Mouse (Mus musculus) mammary gland, adult 2 months (tissue): Measurements from ENCODE around the gene Sfxn3. TPM values are rescaled to one million over a fixed set of nuclear protein-coding genes. Genes with fewer than 3 reads are reported as not detected.

ENCODE experiments used
- polyA plus RNA-seq: library from polyadenylated mRNA; depleted of rRNA; stranded (reverse); fragments of >200 nt; gene quantifications from 2 replicates; pipeline ENCODE4 v1.2.3, GENCODE M21; 2012; ENCODE audit warnings: low replicate concordance; rRNA removed

Sfxn3 gene
- 41.9 and 58.2 TPM in 2 replicates for polyA plus RNA-seq

GRCm38 (mm10) chr19:45047417-45047934 lies at the start of gene Sfxn3:
Sfxn3 (plus strand) TSS chr19:45047503.

DNA sequence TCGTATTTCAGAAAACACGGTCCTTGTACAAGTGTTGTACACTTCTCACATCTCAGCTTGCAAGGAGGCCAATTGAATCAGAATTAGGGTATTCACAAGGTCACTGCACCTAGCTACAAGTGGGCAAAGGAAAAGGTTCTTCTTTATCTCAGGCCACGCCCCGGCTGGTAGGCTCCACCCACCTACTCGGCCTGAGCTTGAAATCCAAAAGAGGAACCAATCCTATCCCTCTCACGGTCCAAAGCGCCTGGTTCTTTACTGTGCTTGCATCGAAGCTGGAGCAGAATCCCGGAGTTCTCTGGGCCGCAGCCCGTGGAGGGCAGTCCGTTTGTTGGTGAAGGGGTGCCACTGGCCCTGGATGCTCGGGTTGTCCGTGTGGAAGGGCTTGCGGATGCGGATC lies 41.9 kb upstream of the Sfxn3 start, which contains the start of gene Twnk:
TSS of gene Twnk (plus strand) at position 220 of the 400 bp plus-strand sequence.

DNA sequence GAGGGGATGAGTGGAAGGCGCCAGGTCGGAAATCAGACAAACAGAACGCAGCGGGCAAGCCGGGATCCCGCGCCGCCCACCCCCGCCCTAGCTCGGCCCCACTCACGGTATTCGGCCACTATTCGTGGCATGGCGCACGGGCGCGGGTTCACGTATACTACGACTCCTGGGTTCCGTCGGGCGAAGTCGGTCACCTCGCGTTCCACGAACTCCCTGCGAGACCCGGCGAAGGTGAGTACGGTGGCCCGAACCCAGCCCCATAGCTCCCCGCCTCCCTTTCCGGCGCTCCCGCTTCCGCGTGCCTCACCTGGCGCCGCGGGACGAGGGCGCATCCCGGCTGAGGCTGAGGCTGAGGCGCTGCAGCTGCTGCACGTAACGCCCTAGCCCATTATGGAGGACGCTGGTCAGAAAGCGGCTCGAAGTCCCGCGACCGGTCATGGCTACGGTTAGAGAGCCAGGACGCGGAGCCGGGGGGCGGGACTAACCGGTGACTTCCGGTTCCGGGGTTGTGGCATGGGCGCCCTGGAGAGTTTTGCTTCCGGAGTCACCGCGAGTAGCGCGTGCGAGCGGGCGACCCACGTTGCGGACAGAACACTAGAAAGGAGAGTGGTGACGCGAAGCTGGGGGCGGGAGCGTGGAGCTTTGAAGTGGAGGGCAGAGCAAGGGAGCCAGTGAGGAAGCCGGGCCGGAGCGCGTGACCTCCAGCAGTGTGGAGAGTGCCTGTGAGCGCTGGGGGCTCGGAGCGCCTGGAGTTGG lies 41.2 kb upstream of the Sfxn3 start, which contains the start of gene Mrpl43:
TSS of gene Mrpl43 (minus strand) at position 486 of the 756 bp plus-strand sequence.

GRCm38 (mm10) chr19:45014335-45014971 lies 32.9 kb upstream of the Sfxn3 start, which contains the start of gene Lzts2:
Lzts2 (plus strand) TSS chr19:45014414.

DNA sequence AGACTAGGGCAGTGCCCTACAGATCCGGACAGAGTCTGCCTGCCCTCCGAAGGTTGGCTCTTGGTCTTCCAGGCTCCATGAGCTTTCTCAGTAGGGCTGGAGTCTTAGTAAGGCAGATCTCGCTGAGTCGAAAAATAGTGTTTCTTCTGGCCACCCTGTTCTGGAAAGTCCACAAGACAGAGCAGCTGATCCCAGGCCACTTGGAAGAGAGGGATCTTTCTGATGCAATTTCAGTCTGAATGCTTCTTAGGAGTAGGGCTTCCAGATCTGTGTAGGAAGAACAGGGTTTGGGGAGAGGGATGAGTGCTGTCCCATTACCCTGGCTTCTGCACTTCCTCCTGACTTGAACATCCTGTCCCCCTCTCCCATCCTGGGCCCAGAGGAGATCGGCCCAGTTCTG lies 1.7 kb upstream of the Sfxn3 start, which contains the start of gene Pdzd7:
TSS of gene Pdzd7 (minus strand) at position 67 of the 400 bp plus-strand sequence.

GRCm38 (mm10) chr19:45074580-45075322 lies 27.4 kb downstream of the Sfxn3 start, which contains the start of gene Kazald1:
Kazald1 (plus strand) TSS chr19:45075241.

Other genes starting within 250 kb of the Sfxn3 start
- gene Slf2, start 116.4 kb upstream of the Sfxn3 start, polyA plus RNA-seq: 27.0 and 109 TPM in 2 replicates
- gene Sema4g, start 58.4 kb upstream of the Sfxn3 start, polyA plus RNA-seq: 6.9 and 7.6 TPM in 2 replicates
- gene Twnk, start 41.8 kb upstream of the Sfxn3 start, polyA plus RNA-seq: 7.1 and 15.0 TPM in 2 replicates
- 67.3 and 149 TPM in 2 replicates for gene Mrpl43, start 41.1 kb upstream of the Sfxn3 start, polyA plus RNA-seq
- 111 and 227 TPM in 2 replicates for gene Lzts2, start 33.1 kb upstream of the Sfxn3 start, polyA plus RNA-seq
- 0.55 and 4.3 TPM in 2 replicates for gene Pdzd7, start 1.8 kb upstream of the Sfxn3 start, polyA plus RNA-seq
- 3.9 and 5.0 TPM in 2 replicates for gene Kazald1, start 27.7 kb downstream of the Sfxn3 start, polyA plus RNA-seq
- gene Tlx1, start 103.2 kb downstream of the Sfxn3 start, polyA plus RNA-seq: 0.06 and 0.13 TPM in 2 replicates
- 0.11 and 2.2 TPM in 2 replicates for gene Lbx1, start 188.3 kb downstream of the Sfxn3 start, polyA plus RNA-seq